Mouse (Mus musculus) lung, embryonic 14.5 days (tissue): ENCODE data around the gene 2410002F23Rik. TPM values are rescaled to one million over a fixed set of nuclear protein-coding genes. Genes with fewer than 3 reads are reported as not detected.
A peak's percentile ranks its signal among the peaks of the same experiment; 100 is the strongest.
"Not testable (repeated sequence)": the region's sequence is repeated elsewhere in the genome, so short reads cannot be mapped to it uniquely, and the experiment has no call there.

Source experiments
- ATAC-seq: fragments of 200-750 bp; cut with Nextera tagmentation; 2 replicates; pipeline ENCODE4 v1.8.0; 2017; ENCODE audit warnings: mild to moderate bottlenecking, moderate TSS enrichment, moderate library complexity; ENCODE audit not compliant: insufficient read depth
- DNase-seq: peaks from one replicate; pipeline ENCODE4 v3.0.0-alpha.2; 2015
- H3K27ac ChIP-seq: fragments of 300-500 bp; sonication (generic); 2 replicates; pipeline ENCODE4 v1.5.1; 2014; ENCODE audit warnings: low read depth, mild to moderate bottlenecking, moderate library complexity
- H3K27me3 ChIP-seq: fragments of 300-500 bp; sonication (generic); 2 replicates; pipeline ENCODE4 v1.6.1; 2014; ENCODE audit warnings: low read length, control low read depth; ENCODE audit not compliant: insufficient read depth
- H3K36me3 ChIP-seq: fragments of 300-500 bp; sonication (generic); 2 replicates; pipeline ENCODE4 v1.6.1; 2014; ENCODE audit warnings: control low read depth; ENCODE audit not compliant: insufficient read depth
- H3K4me1 ChIP-seq: fragments of 300-500 bp; sonication (generic); 2 replicates; pipeline ENCODE4 v1.6.1; 2014; ENCODE audit warnings: antibody characterized with exemption, control low read depth; ENCODE audit not compliant: insufficient read depth
- H3K4me2 ChIP-seq: fragments of 300-500 bp; sonication (generic); 2 replicates; pipeline ENCODE4 v1.6.1; 2014; ENCODE audit warnings: mild to moderate bottlenecking
- H3K4me3 ChIP-seq: fragments of 300-500 bp; sonication (generic); 2 replicates; pipeline ENCODE4 v1.5.1; 2014; ENCODE audit warnings: low read depth, low read length
- H3K9ac ChIP-seq: fragments of 300-500 bp; sonication (generic); 2 replicates; pipeline ENCODE4 v1.6.1; 2014
- H3K9me3 ChIP-seq: fragments of 300-500 bp; sonication (generic); 2 replicates; pipeline ENCODE4 v1.6.1; 2016; ENCODE audit warnings: low read depth, low read length, control low read depth
- CTCF ChIP-seq: IDR thresholded peaks from 2 replicates; pipeline ENCODE4 v1.5.1; 2016; ENCODE audit warnings: antibody characterized with exemption, low read depth
- WGBS: fragments of 180-500 bp; shearing (Covaris S2); extraction: QIAGEN DNeasy Blood & Tissue Kit; methylation state at CpG from one replicate; pipeline ENCODE4 v1.1.7; 2014; 5-methylcytosine and 5-hydroxymethylcytosine counted together
- polyA plus RNA-seq: library from polyadenylated mRNA; unstranded; fragments of >200 nt; fragmentation: Nextera tagmentation; extraction: Ambion mirVana; gene quantifications from 2 replicates; pipeline ENCODE4 v1.2.1, GENCODE M21; 2014

2410002F23Rik gene
- polyA plus RNA-seq, 1 experiment from 2014 or later = 146 TPM

GRCm38 (mm10) chr7:44249248-44249647, 2.7 kb downstream of the 2410002F23Rik start:
- DNase-seq = no peak
- Histone ChIP-seq H3K27ac (no peak overlapping the region), H3K36me3 (peaks cover 55% of the 10 kb centered on the region), H3K27me3 (no peaks in the 10 kb centered on the region), H3K4me1 (peaks cover 6% of the 10 kb centered on the region; the same call in 1 of the 2 replicates), H3K9me3 (no peaks in the 10 kb centered on the region), H3K4me3 (no peak overlapping the region), H3K9ac (no peak overlapping the region), H3K4me2 (no peak overlapping the region)
- ATAC-seq = no peak
- no peak for TF ChIP-seq CTCF
- 88% methylated on average over 4 of the region's 4 CpGs for WGBS

GRCm38 (mm10) chr7:44250732-44251275, 4.3 kb downstream of the 2410002F23Rik start:
- H3K27me3 ChIP-seq, H3K4me1 ChIP-seq, H3K9ac ChIP-seq, H3K4me2 ChIP-seq, DNase-seq, H3K27ac ChIP-seq, H3K4me3 ChIP-seq, ATAC-seq, H3K9me3 ChIP-seq: not testable (repeated sequence)
- 86% methylated on average over 17 of the region's 17 CpGs for WGBS
- H3K36me3 ChIP-seq = peaks cover 55% of the 10 kb centered on the region

- no peaks in the 10 kb centered on the region for H3K9me3 ChIP-seq
- no peaks in the 10 kb centered on the region for H3K27me3 ChIP-seq
- no peak for TF ChIP-seq CTCF
- peak; percentile 19; the same call in 1 of the 2 replicates for ATAC-seq
- no peak overlapping the region for H3K4me2 ChIP-seq
- H3K4me1 ChIP-seq = no peaks in the 10 kb centered on the region
- H3K36me3 ChIP-seq = peaks cover 51% of the 10 kb centered on the region
- H3K4me3 ChIP-seq = no peak overlapping the region
- 59% methylated on average over 15 of the region's 15 CpGs for WGBS
- H3K9ac ChIP-seq = no peak overlapping the region
- DNase-seq = no peak
- H3K27ac ChIP-seq = no peak overlapping the region
Observed at GRCm38 (mm10) chr7:44253023-44253616, 6.6 kb downstream of the 2410002F23Rik start.

GRCm38 (mm10) chr7:44254930-44255329, 8.4 kb downstream of the 2410002F23Rik start:
- no peak overlapping the region for H3K9ac ChIP-seq
- ATAC-seq = 0 out of 2 replicates have a peak, but pooled peaks have one; percentile 9
- peak; percentile 19 for DNase-seq
- H3K36me3 ChIP-seq = peaks cover 33% of the 10 kb centered on the region
- H3K4me3 ChIP-seq = no peak overlapping the region
- H3K27ac ChIP-seq = no peak overlapping the region
- H3K27me3 ChIP-seq = no peaks in the 10 kb centered on the region
- H3K9me3 ChIP-seq = no peaks in the 10 kb centered on the region
- WGBS = 65% methylated on average over 6 of the region's 6 CpGs
- no peak for TF ChIP-seq CTCF
- no peaks in the 10 kb centered on the region for H3K4me1 ChIP-seq
- no peak overlapping the region for H3K4me2 ChIP-seq

- Histone ChIP-seq H3K4me1 (no peaks in the 10 kb centered on the region), H3K27me3 (no peaks in the 10 kb centered on the region), H3K4me2 (no peak within 1 kb of the TSS), H3K9me3 (no peaks in the 10 kb centered on the region), H3K4me3 (no peak within 1 kb of the TSS), H3K27ac (no peak within 1 kb of the TSS), H3K36me3 (peaks cover 18% of the 10 kb centered on the region), H3K9ac (no peak within 1 kb of the TSS)
- WGBS = 76% methylated on average over 4 of the region's 4 CpGs
- ATAC-seq = no peak
- no peak for TF ChIP-seq CTCF
- no peak for DNase-seq
Observed at GRCm38 (mm10) chr7:44257278-44257677, 10.8 kb downstream of the 2410002F23Rik start, which contains the start of gene Acp4. Gene Acp4, minus strand, starts transcription at chr7:44257378.

GRCm38 (mm10) chr7:44260410-44260809, 13.9 kb downstream of the 2410002F23Rik start:
- Histone ChIP-seq H3K9me3 (no peaks in the 10 kb centered on the region), H3K36me3 (no peaks in the 10 kb centered on the region), H3K4me2 (no peak overlapping the region), H3K4me3 (no peak overlapping the region), H3K4me1 (no peaks in the 10 kb centered on the region), H3K27ac (no peak overlapping the region), H3K27me3 (peaks cover 5% of the 10 kb centered on the region; the same call in 1 of the 2 replicates), H3K9ac (no peak overlapping the region)
- no peak for DNase-seq
- no peak for TF ChIP-seq CTCF
- no peak for ATAC-seq
- 64% methylated on average over 6 of the region's 6 CpGs for WGBS

- WGBS = 40% methylated on average over 5 of the region's 5 CpGs
- no peak within 1 kb of the TSS for H3K4me3 ChIP-seq
- DNase-seq (no peak), ATAC-seq (no peak)
- H3K9me3 ChIP-seq = no peaks in the 10 kb centered on the region
- H3K27me3 ChIP-seq = peaks cover 5% of the 10 kb centered on the region; the same call in 1 of the 2 replicates
- no peak within 1 kb of the TSS for H3K9ac ChIP-seq
- no peak for TF ChIP-seq CTCF
- H3K27ac ChIP-seq = no peak within 1 kb of the TSS
- H3K36me3 ChIP-seq = no peaks in the 10 kb centered on the region
- H3K4me2 ChIP-seq = no peak within 1 kb of the TSS
- H3K4me1 ChIP-seq = no peaks in the 10 kb centered on the region
Observed at GRCm38 (mm10) chr7:44261147-44261546, 14.6 kb downstream of the 2410002F23Rik start, which contains the start of gene Gm15517. Gene Gm15517, plus strand, starts transcription at chr7:44261447.
